In the genomic region with DNA sequence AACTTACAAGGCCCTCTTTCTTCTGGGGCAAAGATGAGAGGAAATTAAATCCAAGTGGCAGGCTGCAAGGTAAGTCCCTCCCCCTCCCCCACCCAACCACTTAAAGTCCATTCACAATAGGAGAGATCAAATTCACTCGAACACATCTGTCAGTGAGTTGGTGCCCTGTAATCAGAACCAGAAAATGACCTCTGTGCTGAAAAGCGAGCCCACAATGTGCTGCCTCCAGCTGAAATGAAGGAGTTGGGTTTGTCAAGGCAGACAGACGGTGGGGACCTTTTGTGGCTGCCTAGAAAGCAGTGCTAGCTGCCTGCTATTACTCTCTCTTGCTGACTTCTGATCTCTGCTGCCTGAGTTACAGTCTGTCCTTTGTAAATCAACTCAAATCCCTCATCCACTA, we compare ENCODE assay signal across 21 mouse cellular contexts. TPM values are rescaled to one million over a fixed set of nuclear protein-coding genes. Genes with fewer than 3 reads are reported as not detected.
A peak's percentile ranks its signal among the peaks of the same experiment; 100 is the strongest.
DNase-seq lines count a peak whose midpoint lies in the region; ATAC-seq lines count a peak whose summit lies in the region.
"Had no signal": no experiment of that assay in that cellular context is flagged by ENCODE, and none has a peak within 500 bp of the region (broad histone marks: within the 10 kb centered on the region; RNA-seq: fewer than 3 reads in every experiment).

No protein-coding gene starts in this region.

- peak overlapping the region; percentile 52; the same call in 1 of the 2 replicates for H3K27ac ChIP-seq in heart, embryonic 10.5 days
- no peak overlapping the region for H3K27ac ChIP-seq in embryonic facial prominence, embryonic 15.5 days (replicated peaks)
- H3K27ac ChIP-seq: gastrocnemius, adult 2 months; heart, embryonic 13.5 days; liver, embryonic 14.5 days; macrophage; midbrain, embryonic 10.5 days; neural tube, embryonic 12.5 days had no signal

- no peak overlapping the region for H3K9ac ChIP-seq in embryonic facial prominence, embryonic 15.5 days
- H3K9ac ChIP-seq: heart, embryonic 13.5 days; liver, embryonic 14.5 days; neural tube, embryonic 12.5 days had no signal

- peak; percentile 63 for ATAC-seq in embryonic facial prominence, embryonic 15.5 days (ENCODE audit: insufficient number of reproducible peaks, low FRiP score, low TSS enrichment, low read depth)

- H3K9me3 ChIP-seq in heart, embryonic 10.5 days = no peaks in the 10 kb centered on the region
- H3K9me3 ChIP-seq in embryonic facial prominence, embryonic 15.5 days (replicated peaks) = no peaks in the 10 kb centered on the region
- H3K9me3 ChIP-seq: heart, embryonic 13.5 days; midbrain, embryonic 10.5 days; neural tube, embryonic 12.5 days had no signal

- DNase-seq in heart, embryonic 10.5 days (ENCODE audit: low spot score) = no peak
- no peak for DNase-seq in heart, postnatal 4 days
- DNase-seq in ES-CJ7 (ENCODE audit: low read depth, low spot score) = peak; percentile 14
- DNase-seq in embryo, embryonic 11 days = peak; percentile 71
- DNase-seq in urinary bladder, postnatal 36 days (ENCODE audit: low spot score in 2 of 2) = no peak
- no peak for DNase-seq in spleen, postnatal 10 days (ENCODE audit: low spot score in 2 of 2)
- DNase-seq in testis, postnatal 10 days (ENCODE audit: low spot score) = no peak
- DNase-seq: adrenal gland, adult 8-10 months; cerebellum, adult 11 months; cerebellum, postnatal 10 days; gastrocnemius, adult 2 months; kidney, adult 18-20 months; kidney, postnatal 36 days; right cerebral cortex, adult 18-20 months had no signal

- H3K36me3 ChIP-seq in heart, embryonic 10.5 days = peaks cover 11% of the 10 kb centered on the region; the same call in 1 of the 2 replicates
- no peaks in the 10 kb centered on the region for H3K36me3 ChIP-seq in embryonic facial prominence, embryonic 15.5 days
- H3K36me3 ChIP-seq: midbrain, embryonic 10.5 days; neural tube, embryonic 12.5 days had no signal

- no peak overlapping the region for H3K4me3 ChIP-seq in heart, embryonic 10.5 days
- H3K4me3 ChIP-seq in embryonic facial prominence, embryonic 15.5 days (replicated peaks) = no peak overlapping the region
- H3K4me3 ChIP-seq: gastrocnemius, adult 2 months; heart, embryonic 13.5 days; midbrain, embryonic 10.5 days; neural tube, embryonic 12.5 days had no signal

- H3K27me3 ChIP-seq in heart, embryonic 10.5 days (ENCODE audit: insufficient read depth, poor library complexity, severe bottlenecking) = no peaks in the 10 kb centered on the region
- H3K27me3 ChIP-seq in embryonic facial prominence, embryonic 15.5 days = no peaks in the 10 kb centered on the region
- H3K27me3 ChIP-seq: CH12.LX; heart, embryonic 13.5 days; neural tube, embryonic 12.5 days had no signal

- 27% methylated on average over 3 of the region's 3 CpGs for WGBS in heart, embryonic 10.5 days
- 15% methylated on average over 3 of the region's 3 CpGs for WGBS in embryonic facial prominence, embryonic 15.5 days

- H3K4me1 ChIP-seq in heart, embryonic 10.5 days = peaks cover 16% of the 10 kb centered on the region
- no peaks in the 10 kb centered on the region for H3K4me1 ChIP-seq in embryonic facial prominence, embryonic 15.5 days
- H3K4me1 ChIP-seq: neural tube, embryonic 12.5 days had no signal

- no peak overlapping the region for H3K4me2 ChIP-seq in embryonic facial prominence, embryonic 15.5 days (replicated peaks)
- H3K4me2 ChIP-seq: heart, embryonic 13.5 days; neural tube, embryonic 12.5 days had no signal

RNA-seq across cellular contexts. Expression of a gene that starts 35.8 kb away (rescaled TPM):
- polyA plus RNA-seq in heart, embryonic 10.5 days (2016; fragmentation: Nextera tagmentation; extraction: Ambion mirVana) = 27.9 and 35.8 TPM in 2 replicates
- 10 to 100 TPM; 15.2 to 15.4 TPM for total RNA-seq in heart, postnatal 4 days (2021)
- 14.3 and 15.1 TPM in 2 replicates for polyA plus RNA-seq in embryonic facial prominence, embryonic 15.5 days (2015; fragmentation: Nextera tagmentation; extraction: Ambion mirVana)

Comparison
In these comparisons a context has a peak if more than half of its experiments do, and no peak if none do; other contexts are left out.
1. DNase-seq: peak in ES-CJ7 (single experiment) and embryo, embryonic 11 days (single experiment); none in heart, embryonic 10.5 days (single experiment), heart, postnatal 4 days (single experiment), urinary bladder, postnatal 36 days (0 of 2), spleen, postnatal 10 days (0 of 2) and testis, postnatal 10 days (single experiment).